Mouse (Mus musculus) left cerebral cortex, postnatal 36 days (tissue): ENCODE measurements around the gene Fam192a. TPM values are rescaled to one million over a fixed set of nuclear protein-coding genes. Genes with fewer than 3 reads are reported as not detected.

Source experiments
- DNase-seq, 2 experiments: peaks; one replicate each; pipeline ENCODE4 v3.0.0; 2021 to 2022; ENCODE audit warnings: low spot score in 2 of 2, mixed read lengths in 1 of 2
- intact Hi-C: fragments of 180-260 bp; cut with DNase I; formaldehyde crosslinking; loops from one replicate; pipeline ENCODE4 v1.15.1; 2025
- total RNA-seq, 2 experiments: library from RNA; stranded (reverse); gene quantifications; 2 replicates each; pipeline ENCODE4 v1.2.3; 2021

Gene Fam192a
- total RNA-seq, 2 experiments from 2014 or later = 45.3 to 45.6 TPM

GRCm38 (mm10) chr8:94575148-94575547, 26.6 kb downstream of the Fam192a start:
- intact Hi-C loops = loop anchor here (2.0 kb wide), 1 partner anchor 42 kb away; the partner anchor contains the start of gene Cpne2
- no peak for DNase-seq

DNA sequence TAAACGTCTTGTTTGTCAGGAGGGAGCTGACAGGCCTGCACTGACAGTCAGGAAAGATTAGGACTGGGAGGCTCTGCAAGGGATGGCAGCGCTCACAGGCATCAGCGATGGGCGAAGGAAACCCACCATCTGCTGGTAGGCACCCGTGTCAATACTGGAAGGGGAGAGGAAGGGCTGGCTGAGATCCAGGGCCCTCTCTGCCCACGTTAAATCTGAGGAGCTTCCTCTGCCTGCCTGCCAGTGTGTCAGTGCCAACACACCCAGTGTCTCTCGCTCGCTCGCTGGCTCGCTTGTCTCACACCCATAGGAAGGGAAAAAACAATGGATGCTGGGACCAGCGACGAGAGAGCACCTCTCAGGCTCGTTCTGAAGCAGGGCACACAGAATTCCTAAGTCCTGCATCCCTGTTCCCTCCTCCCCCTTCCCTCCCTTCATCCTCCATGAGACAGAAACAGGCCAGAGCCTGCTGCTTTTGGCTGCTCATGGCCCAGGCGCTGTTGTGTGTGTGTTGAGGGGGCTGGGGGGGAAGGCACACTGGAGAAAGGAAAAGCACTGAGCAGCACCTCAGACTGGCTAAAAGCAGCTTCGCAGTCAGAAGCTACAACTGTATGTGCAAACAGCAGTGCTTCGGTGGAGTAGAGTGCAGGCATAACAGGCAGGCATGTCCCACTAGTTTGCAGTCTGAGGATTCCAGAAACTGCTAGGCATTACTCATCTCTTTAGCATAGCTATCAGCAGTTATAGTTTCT, 27.5 kb downstream of the Fam192a start:
- DNase-seq = peak; percentile 69 to 75
- intact Hi-C loops = loop anchor here (2.0 kb wide), 1 partner anchor 42 kb away; the partner anchor contains the start of gene Cpne2

DNA sequence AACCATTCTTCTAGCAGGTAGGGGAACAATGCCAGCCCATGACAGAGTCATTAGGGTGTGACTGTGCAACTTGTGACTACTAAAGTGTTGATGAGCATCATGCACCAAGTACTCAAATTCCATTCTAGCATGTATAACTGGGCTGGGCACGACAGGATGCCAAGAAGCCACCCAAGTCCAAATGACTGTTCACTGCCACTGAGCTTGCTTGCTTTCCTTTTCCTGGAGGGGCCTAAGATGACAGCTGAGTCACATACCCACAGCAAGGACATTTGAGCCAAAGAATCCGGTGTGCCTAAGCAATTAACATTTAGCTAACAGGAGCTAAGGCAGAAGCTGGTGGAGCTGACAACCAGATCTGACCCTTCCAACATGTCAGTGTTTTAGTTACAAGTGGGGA, 29.9 kb downstream of the Fam192a start:
- DNase-seq = no peak
- intact Hi-C loops = no loop called here

DNA sequence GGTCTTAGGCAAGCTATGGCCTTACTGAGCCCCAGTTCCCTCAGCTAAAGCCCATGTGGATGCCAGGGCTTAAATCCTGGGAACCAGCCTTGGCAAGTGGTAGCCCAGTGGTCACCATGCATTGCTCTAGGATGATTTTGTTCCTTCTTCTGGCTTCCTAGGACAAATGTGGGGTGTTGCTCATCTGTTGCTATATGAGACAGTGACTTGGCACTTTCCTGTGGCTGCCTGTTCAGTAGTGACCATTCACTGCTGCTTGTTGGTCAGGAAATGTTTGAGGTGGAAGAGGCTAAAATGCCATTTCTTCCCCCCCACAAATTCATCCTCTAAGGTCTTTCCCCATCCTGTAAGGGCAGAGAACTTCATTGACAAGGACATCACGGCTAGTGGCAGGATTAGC, 32.4 kb downstream of the Fam192a start:
- DNase-seq = no peak
- intact Hi-C loops = no loop called here

DNA sequence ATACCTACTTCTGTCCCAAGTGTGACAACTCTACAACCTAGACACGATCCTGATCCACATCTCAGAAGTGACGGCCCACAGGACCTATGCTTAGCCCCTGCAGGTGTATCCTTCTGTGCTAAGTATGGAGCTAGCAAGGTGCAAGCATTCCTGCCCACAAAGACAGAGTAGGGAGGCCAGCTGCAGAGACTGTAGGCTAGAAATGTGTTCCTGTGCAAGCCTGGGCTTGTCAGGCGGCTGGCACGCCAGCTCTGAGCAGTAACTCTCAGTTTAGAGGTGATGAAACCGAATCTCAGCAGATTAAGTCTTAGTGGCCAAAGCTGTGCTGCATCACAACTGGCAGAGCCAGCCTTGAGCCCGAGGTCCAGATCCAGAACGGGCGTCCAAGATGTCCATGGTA, 33.7 kb downstream of the Fam192a start:
- DNase-seq = no peak
- intact Hi-C loops = no loop called here

DNA sequence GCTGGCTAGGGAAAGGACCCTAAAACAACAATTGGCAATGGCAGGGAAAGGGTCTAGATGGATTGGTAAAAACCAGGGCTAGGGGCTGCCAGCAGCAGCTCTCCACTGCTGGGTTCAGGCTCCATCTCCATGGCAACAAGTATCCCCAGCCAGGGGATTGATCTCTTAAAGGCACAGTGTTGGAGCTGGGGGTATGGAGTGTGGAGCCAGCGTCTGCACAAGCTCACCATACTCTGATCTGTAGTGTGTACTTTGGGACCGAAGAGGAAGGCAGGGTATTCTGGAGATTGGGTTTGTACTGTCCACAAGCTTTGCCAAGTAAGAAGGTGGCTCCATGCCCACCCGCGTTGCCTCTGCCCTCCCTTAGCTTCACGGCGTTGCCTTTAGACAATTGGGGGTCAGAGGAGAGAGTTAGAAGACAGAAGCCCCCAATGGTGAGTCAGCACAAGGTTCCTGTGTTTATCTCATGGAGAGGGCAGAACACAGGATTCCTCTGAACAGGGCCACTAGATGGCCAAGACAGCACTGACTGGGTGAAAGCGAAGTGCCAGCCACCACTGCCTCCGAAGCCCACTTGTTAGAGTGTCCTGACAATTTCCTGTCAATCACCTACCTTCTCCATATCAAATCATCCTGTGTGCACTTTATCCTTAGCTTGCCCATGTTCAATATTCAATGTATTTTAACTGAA, 34.5 kb downstream of the Fam192a start:
- intact Hi-C loops = no loop called here
- DNase-seq = no peak

- no peak for DNase-seq
- intact Hi-C loops = no loop called here
Observed at GRCm38 (mm10) chr8:94566446-94567158, 35.2 kb downstream of the Fam192a start.

DNA sequence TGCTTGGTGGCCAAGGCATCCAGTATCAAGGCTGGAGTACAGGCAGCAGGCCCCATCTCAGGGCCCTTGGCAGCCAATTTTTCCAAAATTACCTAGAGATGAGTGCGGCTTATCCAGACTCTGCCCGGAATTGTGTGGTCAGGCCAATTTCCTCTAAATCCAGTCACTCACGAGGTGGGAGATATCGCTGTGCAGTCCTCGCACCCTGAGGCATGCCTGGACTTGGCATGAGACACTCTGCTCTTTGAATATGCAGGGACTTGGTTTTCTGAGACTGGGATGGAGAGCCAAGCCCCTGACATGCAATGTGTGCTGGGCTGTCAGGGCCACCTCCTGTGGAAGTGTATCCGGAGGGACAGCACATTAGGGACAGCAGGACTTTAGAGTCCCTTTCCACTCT, 35.8 kb downstream of the Fam192a start:
- DNase-seq = no peak
- intact Hi-C loops = no loop called here

DNA sequence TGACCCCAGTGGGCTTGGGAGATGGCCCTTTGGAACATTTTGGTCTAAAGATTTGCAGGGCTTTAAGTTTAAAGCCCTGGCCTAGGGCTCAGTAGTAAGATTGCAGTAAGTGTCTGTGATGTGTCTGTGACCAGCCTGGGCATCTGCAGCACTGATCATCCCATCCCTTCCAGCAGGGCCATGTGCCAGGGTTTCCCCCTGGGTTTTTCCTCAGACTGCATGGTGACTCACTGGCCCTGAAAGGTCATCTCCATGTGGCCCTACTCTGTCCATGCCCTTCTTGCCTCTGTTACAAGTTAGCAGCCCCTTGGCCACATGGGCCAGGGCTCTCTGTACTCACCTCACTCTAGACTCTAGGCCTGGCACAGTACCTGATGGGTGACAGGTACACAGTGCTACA, 37.4 kb downstream of the Fam192a start:
- DNase-seq = no peak
- intact Hi-C loops = no loop called here

- intact Hi-C loops = no loop called here
- DNase-seq = no peak
Observed at GRCm38 (mm10) chr8:94561256-94561655, 40.5 kb downstream of the Fam192a start.

DNA sequence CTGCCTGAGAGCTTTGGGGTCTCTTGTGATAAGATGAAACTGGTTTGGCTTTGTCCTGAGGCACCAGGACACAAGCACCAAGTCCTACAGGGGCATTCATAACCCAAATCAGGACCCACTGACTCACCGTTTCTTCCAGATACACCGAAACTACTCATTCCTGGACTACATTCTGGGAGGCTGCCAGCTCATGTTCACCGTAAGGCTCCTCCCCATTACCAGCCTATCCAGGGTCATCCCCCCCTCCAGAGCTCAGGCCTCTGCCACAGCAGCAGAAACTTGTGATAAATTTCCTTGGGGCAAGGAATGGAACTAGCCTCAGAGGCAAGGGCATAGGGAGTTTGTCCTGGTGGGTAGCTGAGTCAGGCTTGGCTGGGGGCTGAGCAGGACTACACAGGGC, 44.5 kb downstream of the Fam192a start:
- no peak for DNase-seq

DNA sequence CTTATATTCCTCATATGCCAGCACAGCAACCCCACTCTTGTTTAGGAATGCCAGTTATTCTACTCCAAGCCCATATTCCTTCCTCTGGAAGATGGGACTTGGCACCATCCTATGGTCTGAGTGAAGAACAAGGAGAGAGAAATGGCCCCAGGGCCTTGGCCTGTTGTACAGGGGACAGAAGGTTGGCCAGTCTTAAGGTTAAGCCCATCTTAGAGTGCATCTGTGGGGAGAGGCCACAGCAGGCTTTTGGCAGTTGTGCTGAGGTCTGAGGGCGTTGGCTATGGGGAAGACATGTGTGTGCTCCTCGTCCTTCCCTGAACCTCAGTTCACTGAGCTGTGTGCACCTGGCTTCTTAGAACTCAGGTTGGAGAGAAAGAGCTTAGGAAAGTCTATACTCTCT, 49.1 kb downstream of the Fam192a start:
- no peak for DNase-seq
- intact Hi-C loops = no loop called here

More for the DNA sequence above, 44.5 kb downstream of the Fam192a start:
- intact Hi-C loops = no loop called here

DNA sequence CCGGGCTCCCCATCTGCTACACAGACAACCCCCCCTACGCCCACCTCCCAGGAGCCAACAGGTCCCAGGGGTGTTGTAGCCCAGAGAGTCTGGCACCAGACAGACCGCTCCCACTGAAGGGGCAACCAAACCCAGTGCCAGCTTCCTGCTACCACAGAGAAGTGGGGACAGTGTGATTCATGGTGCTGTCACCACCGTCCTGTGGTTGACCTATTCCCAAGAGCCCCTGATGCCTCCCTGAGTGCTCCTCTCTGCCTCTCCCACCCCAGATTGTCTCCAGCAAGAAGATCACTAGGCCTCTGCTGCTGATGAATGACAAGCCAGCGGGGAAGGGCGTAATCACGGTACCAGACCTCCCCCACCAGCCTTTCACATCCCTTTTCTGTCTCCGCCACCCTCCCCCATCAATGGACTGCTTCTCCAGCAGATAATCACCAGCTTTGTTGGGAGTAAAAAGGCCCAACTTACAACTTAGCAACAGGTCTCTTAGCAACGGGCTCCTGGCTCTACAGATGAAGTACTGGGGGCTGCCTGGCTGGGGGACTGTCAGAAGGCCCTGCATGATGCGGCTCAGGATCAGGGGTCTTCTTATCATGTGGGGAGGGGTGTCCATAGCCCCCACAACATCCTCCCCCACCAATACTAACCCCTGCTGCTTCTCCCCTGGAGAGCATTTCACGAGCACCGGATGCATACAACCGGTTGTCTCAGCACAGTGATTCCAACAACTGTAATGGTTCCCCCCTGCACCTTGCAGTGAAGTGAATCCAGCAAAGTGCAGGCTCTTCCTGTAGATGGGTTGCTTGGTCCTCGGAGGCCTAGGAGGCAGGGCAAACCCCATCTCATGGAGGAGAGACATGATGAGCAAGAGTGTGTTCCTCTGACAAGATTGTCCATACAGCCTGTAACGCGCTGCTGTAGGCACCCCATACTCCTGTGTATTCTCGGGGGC, 50.0 kb downstream of the Fam192a start:
- intact Hi-C loops = no loop called here
- peak; percentile 30 to 46 for DNase-seq

DNA sequence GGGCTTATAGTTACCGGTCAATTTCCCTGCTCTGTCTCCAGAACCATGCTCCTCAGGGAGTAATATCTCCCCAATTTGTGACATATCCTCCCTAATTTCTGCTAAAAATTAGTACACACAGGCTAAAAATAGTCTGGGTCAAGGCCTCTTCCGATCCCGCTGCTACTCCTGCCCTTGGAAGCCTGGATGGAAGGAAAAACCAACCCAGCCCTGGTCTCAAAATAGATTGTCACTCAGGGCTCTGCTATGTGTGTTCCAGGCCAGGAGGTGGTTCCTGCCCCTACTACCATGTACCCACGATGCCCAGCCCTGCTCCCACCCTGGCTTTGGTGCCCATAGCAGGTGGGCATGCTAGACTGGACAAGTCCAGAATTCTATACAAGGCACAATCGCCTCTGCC, 51.8 kb downstream of the Fam192a start:
- intact Hi-C loops = no loop called here
- no peak for DNase-seq

GRCm38 (mm10) chr8:94549482-94549881, 52.3 kb downstream of the Fam192a start:
- intact Hi-C loops = no loop called here
- DNase-seq = no peak

DNA sequence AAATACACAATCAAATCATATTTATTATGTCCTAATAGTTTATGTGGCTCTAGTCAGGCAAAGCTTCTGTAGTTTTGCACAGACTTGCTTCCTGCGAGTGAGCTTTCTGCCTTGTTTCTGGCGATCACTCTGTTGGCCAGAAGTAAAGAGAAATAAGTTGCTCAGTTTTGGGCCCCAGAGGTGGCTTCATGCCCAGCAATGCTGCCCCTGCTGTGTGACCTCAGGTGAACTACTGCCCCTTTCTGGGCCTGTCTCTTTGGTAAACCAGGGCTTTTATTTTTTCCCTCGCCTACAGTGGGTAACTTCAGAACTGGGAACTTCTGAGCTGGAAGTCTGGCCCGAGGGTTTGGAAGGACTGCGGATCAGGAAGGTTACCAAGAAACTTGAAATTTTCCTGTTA, 52.8 kb downstream of the Fam192a start:
- intact Hi-C loops = no loop called here
- DNase-seq = no peak

- no peak for DNase-seq
- intact Hi-C loops = no loop called here
Observed at GRCm38 (mm10) chr8:94543981-94544380, 57.8 kb downstream of the Fam192a start.

DNA sequence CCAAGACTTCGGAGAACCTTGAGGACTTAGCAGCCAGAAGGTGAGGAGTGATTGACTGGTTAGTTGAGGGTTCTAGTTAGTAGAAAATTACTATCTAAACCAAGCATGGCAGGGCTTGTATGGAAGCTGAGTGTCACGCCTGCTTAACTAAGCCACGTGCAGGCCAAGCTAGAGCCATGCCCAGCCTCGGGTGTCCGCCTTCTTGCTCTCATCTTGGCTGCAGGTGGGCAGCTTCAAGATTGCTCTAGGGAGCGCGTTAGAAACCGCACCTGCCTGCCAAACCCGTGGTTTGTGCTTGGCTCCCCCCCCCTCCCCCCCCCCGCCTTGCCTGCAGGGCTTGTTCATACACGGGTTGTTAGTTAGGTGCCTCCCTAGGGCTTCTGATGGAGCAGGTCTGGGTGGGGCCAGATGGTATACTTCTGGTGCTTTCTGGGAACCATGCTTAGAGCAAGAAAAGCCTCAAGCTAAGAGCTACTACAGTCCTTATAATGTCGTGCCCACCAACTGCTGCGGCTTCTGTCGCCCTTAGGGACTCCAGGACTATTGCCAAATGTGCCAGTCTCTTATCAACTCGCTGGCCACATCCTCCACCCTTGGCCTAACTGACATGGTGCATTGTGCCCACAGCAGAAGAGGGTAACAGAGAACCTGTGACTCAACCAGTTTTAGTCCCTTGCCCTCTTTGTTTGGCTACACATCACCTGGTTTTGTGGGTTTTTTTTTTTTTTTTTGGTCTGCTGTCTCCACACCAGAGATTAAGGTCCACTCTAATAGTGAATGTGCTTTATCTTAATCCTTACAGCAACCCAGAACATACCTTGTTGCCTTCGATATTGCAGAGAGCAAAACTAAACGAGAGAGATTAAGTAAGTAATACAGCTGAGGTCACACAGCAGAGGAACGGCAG, 60.7 kb downstream of the Fam192a start:
- intact Hi-C loops = no loop called here
- no peak for DNase-seq

GRCm38 (mm10) chr8:94540025-94540424, 61.8 kb downstream of the Fam192a start:
- intact Hi-C loops = no loop called here
- DNase-seq = no peak
